Mouse (Mus musculus) heart, postnatal 0 days (tissue): ENCODE measurements around the gene Klk13.

Experiments
- CTCF ChIP-seq: IDR thresholded peaks from 2 replicates; pipeline ENCODE4 v1.5.1; 2016; ENCODE audit warnings: antibody characterized with exemption, control low read depth, low read depth
- EP300 ChIP-seq: IDR thresholded peaks from 2 replicates; pipeline ENCODE4 v1.6.1; 2016; ENCODE audit warnings: antibody characterized with exemption, low read depth

- TF ChIP-seq CTCF (no peak), EP300 (no peak)
Measured at GRCm38 (mm10) chr7:43668582-43668981, 43.8 kb upstream of the Klk13 start.
